In the genomic region with DNA sequence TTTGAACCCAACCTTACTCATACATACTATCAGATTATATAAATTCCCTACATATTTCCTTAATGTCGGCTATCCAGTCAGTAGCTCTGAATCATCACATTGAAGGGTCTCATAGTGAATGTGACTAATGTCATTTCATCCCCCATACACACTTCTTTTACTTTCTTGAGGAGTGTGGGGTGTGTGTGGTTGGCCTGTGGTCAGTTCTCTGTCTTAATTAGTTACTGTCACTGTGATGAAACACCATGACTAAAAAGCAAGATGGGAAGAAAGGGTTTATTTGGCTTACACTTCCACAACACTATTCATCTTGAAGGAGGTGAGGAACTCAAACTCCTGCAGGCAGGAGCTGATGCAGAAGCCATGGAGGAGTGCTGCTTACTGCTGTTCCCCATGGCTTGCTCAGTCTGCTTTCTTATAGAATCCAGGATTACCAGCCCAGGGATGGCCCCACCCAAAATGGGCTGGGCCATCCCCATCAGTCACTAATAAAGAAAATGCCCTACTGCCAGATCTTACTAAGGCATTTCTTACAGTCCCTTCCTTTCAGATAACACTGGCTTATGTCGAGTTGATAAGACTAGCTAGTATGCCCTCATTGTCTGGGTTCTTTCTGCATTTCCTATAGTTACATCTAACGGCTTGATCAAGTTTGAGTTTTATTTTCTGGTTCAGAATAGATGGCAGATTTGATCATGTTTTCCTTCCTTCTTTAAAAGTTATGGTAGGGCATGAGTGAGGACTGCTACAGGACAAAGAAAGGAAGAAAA, we compare ENCODE assay signal across 13 mouse cellular contexts. TPM values are rescaled to one million over a fixed set of nuclear protein-coding genes. Genes with fewer than 3 reads are reported as not detected.
DNase-seq lines count a peak whose midpoint lies in the region; ATAC-seq and TF ChIP-seq lines count a peak whose summit lies in the region.
"Had no signal": no experiment of that assay in that cellular context is flagged by ENCODE, and none has a peak within 500 bp of the region (broad histone marks: within the 10 kb centered on the region; RNA-seq: fewer than 3 reads in every experiment).

No protein-coding gene starts in this region.

- WGBS in forebrain, embryonic 13.5 days = 83% methylated on average over 3 of the region's 3 CpGs
- WGBS in forebrain, embryonic 12.5 days = 78% methylated on average over 3 of the region's 3 CpGs
- 45% methylated on average over 3 of the region's 3 CpGs for WGBS in heart, embryonic 16.5 days
- 54% methylated on average over 3 of the region's 3 CpGs for WGBS in heart, embryonic 11.5 days (ENCODE audit: insufficient replicate concordance)
- whole genome bisulfite sequencing in liver, embryonic 15.5 days (ENCODE audit: insufficient replicate concordance) = 38% methylated on average over 3 of the region's 3 CpGs

- H3K36me3 ChIP-seq in forebrain, embryonic 13.5 days (ENCODE audit: poor library complexity, severe bottlenecking) = peaks cover 36% of the 10 kb centered on the region
- peaks cover 39% of the 10 kb centered on the region for H3K36me3 ChIP-seq in forebrain, embryonic 12.5 days (replicated peaks)
- H3K36me3 ChIP-seq in heart, embryonic 16.5 days (ENCODE audit: control insufficient read depth, insufficient read depth) = peaks cover 10% of the 10 kb centered on the region
- H3K36me3 ChIP-seq in heart, embryonic 11.5 days (ENCODE audit: control insufficient read depth, insufficient read depth, low read length) = no peaks in the 10 kb centered on the region
- H3K36me3 ChIP-seq in liver, embryonic 15.5 days (replicated peaks) = no peaks in the 10 kb centered on the region
- H3K36me3 ChIP-seq: G1E had no signal

- POLR2A ChIA-PET in Patski (lab: Charles Lee) = no interaction called here

- H3K4me1 ChIP-seq in forebrain, embryonic 13.5 days = peaks cover 9% of the 10 kb centered on the region; the same call in 1 of the 2 replicates
- no peaks in the 10 kb centered on the region for H3K4me1 ChIP-seq in forebrain, embryonic 12.5 days
- peaks cover 21% of the 10 kb centered on the region for H3K4me1 ChIP-seq in heart, embryonic 16.5 days (ENCODE audit: control insufficient read depth, insufficient read depth, low read length)
- peaks cover 27% of the 10 kb centered on the region for H3K4me1 ChIP-seq in heart, embryonic 11.5 days (ENCODE audit: control insufficient read depth, insufficient read depth, low read length)
- peaks cover 49% of the 10 kb centered on the region for H3K4me1 ChIP-seq in liver, embryonic 15.5 days (replicated peaks)
- H3K4me1 ChIP-seq: embryonic facial prominence, embryonic 15.5 days; intestine, embryonic 15.5 days; neural tube, embryonic 15.5 days had no signal

- peak overlapping the region; percentile 57; the same call in 1 of the 2 replicates for H3K27ac ChIP-seq in forebrain, embryonic 13.5 days
- no peak overlapping the region for H3K27ac ChIP-seq in forebrain, embryonic 12.5 days
- peak overlapping the region; percentile 84 for H3K27ac ChIP-seq in heart, embryonic 16.5 days (ENCODE audit: low read length)
- no peak overlapping the region; the same call in 1 of the 2 replicates for H3K27ac ChIP-seq in heart, embryonic 11.5 days (ENCODE audit: low read depth, low read length)
- 0 out of 2 replicates have a peak overlapping the region, but pooled peaks have one; percentile 31 for H3K27ac ChIP-seq in liver, embryonic 15.5 days (replicated peaks)
- H3K27ac ChIP-seq: embryonic facial prominence, embryonic 15.5 days; intestine, embryonic 15.5 days had no signal

- H3K4me2 ChIP-seq in forebrain, embryonic 13.5 days = no peak overlapping the region
- no peak overlapping the region for H3K4me2 ChIP-seq in forebrain, embryonic 12.5 days
- no peak overlapping the region for H3K4me2 ChIP-seq in heart, embryonic 16.5 days (ENCODE audit: low read depth, low read length)
- no peak overlapping the region for H3K4me2 ChIP-seq in heart, embryonic 11.5 days
- H3K4me2 ChIP-seq in liver, embryonic 15.5 days = peak overlapping the region; percentile 19; the same call in 1 of the 2 replicates
- H3K4me2 ChIP-seq: embryonic facial prominence, embryonic 15.5 days; intestine, embryonic 15.5 days; lung, embryonic 14.5 days; neural tube, embryonic 15.5 days had no signal

- ATAC-seq in forebrain, embryonic 13.5 days = no peak
- ATAC-seq in forebrain, embryonic 12.5 days (ENCODE audit: low FRiP score) = no peak
- no peak for ATAC-seq in heart, embryonic 16.5 days (replicated peaks; ENCODE audit: extremely low read depth, insufficient read depth, low FRiP score)
- ATAC-seq in heart, embryonic 11.5 days (replicated peaks; ENCODE audit: insufficient number of reproducible peaks, low FRiP score, low TSS enrichment) = no peak
- ATAC-seq in Patski = peak; percentile 34
- ATAC-seq in liver, embryonic 15.5 days (ENCODE audit: insufficient read depth) = peak; percentile 22; the same call in 1 of the 2 replicates
- ATAC-seq: intestine, embryonic 15.5 days had no signal

- H3K9me3 ChIP-seq in forebrain, embryonic 13.5 days (replicated peaks) = no peaks in the 10 kb centered on the region; the same call in 1 of the 2 replicates
- no peaks in the 10 kb centered on the region for H3K9me3 ChIP-seq in forebrain, embryonic 12.5 days
- H3K9me3 ChIP-seq in heart, embryonic 16.5 days (replicated peaks; ENCODE audit: control insufficient read depth, low read length) = peaks cover 4% of the 10 kb centered on the region; the same call in 1 of the 2 replicates
- H3K9me3 ChIP-seq in heart, embryonic 11.5 days (replicated peaks; ENCODE audit: control insufficient read depth, low read length) = no peaks in the 10 kb centered on the region
- no peaks in the 10 kb centered on the region for H3K9me3 ChIP-seq in liver, embryonic 15.5 days (replicated peaks)
- H3K9me3 ChIP-seq: embryonic facial prominence, embryonic 15.5 days; G1E; intestine, embryonic 15.5 days; neural tube, embryonic 15.5 days had no signal

- no peaks in the 10 kb centered on the region for H3K27me3 ChIP-seq in forebrain, embryonic 13.5 days
- no peaks in the 10 kb centered on the region for H3K27me3 ChIP-seq in forebrain, embryonic 12.5 days
- no peaks in the 10 kb centered on the region for H3K27me3 ChIP-seq in heart, embryonic 16.5 days (ENCODE audit: control insufficient read depth, insufficient read depth, low read length)
- H3K27me3 ChIP-seq in heart, embryonic 11.5 days (ENCODE audit: control insufficient read depth, insufficient read depth, low read length) = no peaks in the 10 kb centered on the region
- no peaks in the 10 kb centered on the region for H3K27me3 ChIP-seq in Patski
- H3K27me3 ChIP-seq in liver, embryonic 15.5 days = no peaks in the 10 kb centered on the region
- H3K27me3 ChIP-seq: embryonic facial prominence, embryonic 15.5 days; intestine, embryonic 15.5 days; neural tube, embryonic 15.5 days had no signal

- CTCF ChIA-PET in Patski (lab: Charles Lee) = interaction anchor here (1.2 kb wide), 1 partner anchor 8 kb away, joined by 3 read pairs; no protein-coding TSS in a partner anchor

- H3K4me3 ChIP-seq in forebrain, embryonic 13.5 days = no peak overlapping the region
- H3K4me3 ChIP-seq in forebrain, embryonic 12.5 days (replicated peaks) = no peak overlapping the region
- no peak overlapping the region for H3K4me3 ChIP-seq in heart, embryonic 16.5 days (ENCODE audit: low read length)
- no peak overlapping the region for H3K4me3 ChIP-seq in heart, embryonic 11.5 days (ENCODE audit: low read depth, low read length)
- no peak overlapping the region for H3K4me3 ChIP-seq in liver, embryonic 15.5 days (replicated peaks)
- H3K4me3 ChIP-seq: embryonic facial prominence, embryonic 15.5 days; intestine, embryonic 15.5 days; neural tube, embryonic 15.5 days had no signal

- DNase-seq in Patski (ENCODE audit: low read depth, low spot score) = no peak
- no peak for DNase-seq in gastrocnemius, adult 18-20 months (ENCODE audit: low spot score)
- DNase-seq in kidney, adult 18-20 months = no peak

- no peak overlapping the region for H3K9ac ChIP-seq in forebrain, embryonic 13.5 days
- H3K9ac ChIP-seq in forebrain, embryonic 12.5 days = no peak overlapping the region
- no peak overlapping the region for H3K9ac ChIP-seq in heart, embryonic 16.5 days (ENCODE audit: low read length)
- H3K9ac ChIP-seq in heart, embryonic 11.5 days (ENCODE audit: low read depth, low read length) = no peak overlapping the region
- no peak overlapping the region for H3K9ac ChIP-seq in liver, embryonic 15.5 days
- H3K9ac ChIP-seq: embryonic facial prominence, embryonic 15.5 days; intestine, embryonic 15.5 days; lung, embryonic 14.5 days; neural tube, embryonic 15.5 days had no signal

- no peak for TF ChIP-seq CTCF in Patski (IDR thresholded peaks at IDR 0.05)

- in situ Hi-C loops in Patski (cut with MboI; ENCODE audit: low pct_unique_long_range_greater_than_20kb) = no loop called here

RNA-seq across cellular contexts. Expression of gene Rheb, which starts 17.5 kb away (rescaled TPM):
- 232 and 237 TPM in 2 replicates for polyA plus RNA-seq in forebrain, embryonic 13.5 days (2015; fragmentation: Nextera tagmentation; extraction: Ambion mirVana)
- polyA plus RNA-seq in forebrain, embryonic 12.5 days (2016; fragmentation: Nextera tagmentation; extraction: Ambion mirVana) = 188 and 201 TPM in 2 replicates
- polyA plus RNA-seq in heart, embryonic 16.5 days (2015; fragmentation: Nextera tagmentation; extraction: Ambion mirVana) = 242 and 283 TPM in 2 replicates
- 242 and 245 TPM in 2 replicates for polyA plus RNA-seq in heart, embryonic 11.5 days (2014; fragmentation: Nextera tagmentation; extraction: Ambion mirVana)
- polyA plus RNA-seq in Patski (2021) = 168 TPM
- polyA plus RNA-seq in liver, embryonic 15.5 days (2015; fragmentation: Nextera tagmentation; extraction: Ambion mirVana) = 68.4 and 72.0 TPM in 2 replicates
- 10 to 100 TPM; 62.1 to 71.5 TPM for total RNA-seq in gastrocnemius, adult 18-20 months (2021)

Comparison
In these comparisons a context has a peak if more than half of its experiments do, and no peak if none do; other contexts are left out.
1. H3K27ac ChIP-seq: peak in forebrain, embryonic 13.5 days (single experiment), heart, embryonic 16.5 days (single experiment) and liver, embryonic 15.5 days (single experiment); none in forebrain, embryonic 12.5 days (single experiment) and heart, embryonic 11.5 days (single experiment).
2. ATAC-seq: peak in Patski (single experiment) and liver, embryonic 15.5 days (single experiment); none in forebrain, embryonic 13.5 days (single experiment), forebrain, embryonic 12.5 days (single experiment), heart, embryonic 16.5 days (single experiment) and heart, embryonic 11.5 days (single experiment).